Mouse (Mus musculus): Measurements from ENCODE around the gene Plcb3.
A peak's percentile ranks its signal among the peaks of the same experiment; 100 is the strongest.
"Not testable (repeated sequence)": the region's sequence is repeated elsewhere in the genome, so short reads cannot be mapped to it uniquely, and the experiment has no call there.

Plcb3 gene

GRCm38 (mm10) chr19:6991166-6991565, 14.9 kb upstream of the Plcb3 start:
- DNase-seq (ENCODE audit: low spot score): not testable (repeated sequence)

- DNase-seq (ENCODE audit: low spot score): no peak
Observed at GRCm38 (mm10) chr19:6990712-6991111, 14.4 kb upstream of the Plcb3 start.

GRCm38 (mm10) chr19:6989251-6989650, 13.0 kb upstream of the Plcb3 start:
- DNase-seq (ENCODE audit: low spot score): no peak

- no peak for DNase-seq (ENCODE audit: low spot score)
Observed at GRCm38 (mm10) chr19:6987904-6988285, 11.6 kb upstream of the Plcb3 start.

- DNase-seq (ENCODE audit: low spot score): peak; percentile 56
Observed at GRCm38 (mm10) chr19:6987061-6987903, 11.0 kb upstream of the Plcb3 start, which contains the start of gene Vegfb. Gene Vegfb (minus strand): TSS chr19:6987651.

GRCm38 (mm10) chr19:6985951-6986708, 9.9 kb upstream of the Plcb3 start:
- DNase-seq (ENCODE audit: low spot score): no peak

GRCm38 (mm10) chr19:6985300-6985699, 9.0 kb upstream of the Plcb3 start:
- DNase-seq (ENCODE audit: low spot score): no peak

- DNase-seq (ENCODE audit: low spot score): no peak
Observed at GRCm38 (mm10) chr19:6983621-6984020, 7.4 kb upstream of the Plcb3 start.

GRCm38 (mm10) chr19:6981465-6981864, 5.2 kb upstream of the Plcb3 start:
- DNase-seq (ENCODE audit: low spot score): no peak

- peak; percentile 98 for DNase-seq (ENCODE audit: low spot score)
Observed at GRCm38 (mm10) chr19:6980381-6981093, 4.3 kb upstream of the Plcb3 start, which contains the start of gene Fkbp2. Gene Fkbp2 (minus strand): TSS chr19:6980501.

- peak; percentile 100 for DNase-seq (ENCODE audit: low spot score)
Observed at GRCm38 (mm10) chr19:6979486-6980380, 3.5 kb upstream of the Plcb3 start.

GRCm38 (mm10) chr19:6979001-6979479, 2.8 kb upstream of the Plcb3 start:
- DNase-seq (ENCODE audit: low spot score): no peak

GRCm38 (mm10) chr19:6978639-6978974, 2.3 kb upstream of the Plcb3 start:
- DNase-seq (ENCODE audit: low spot score): no peak

GRCm38 (mm10) chr19:6977759-6978638, 1.7 kb upstream of the Plcb3 start:
- DNase-seq (ENCODE audit: low spot score): no peak

- DNase-seq (ENCODE audit: low spot score): peak; percentile 77
Observed at GRCm38 (mm10) chr19:6974211-6975205, 1.8 kb downstream of the Plcb3 start, which contains the start of gene Ppp1r14b. Gene Ppp1r14b (plus strand): TSS chr19:6974968.

- DNase-seq (ENCODE audit: low spot score): no peak
Observed at GRCm38 (mm10) chr19:6973581-6974190, 2.6 kb downstream of the Plcb3 start.

- no peak for DNase-seq (ENCODE audit: low spot score)
Observed at GRCm38 (mm10) chr19:6972247-6972917, 3.9 kb downstream of the Plcb3 start.

GRCm38 (mm10) chr19:6971644-6972043, 4.6 kb downstream of the Plcb3 start:
- no peak for DNase-seq (ENCODE audit: low spot score)

All from T-cell, adult 2 months (primary cell).